Mouse (Mus musculus): Measurements from ENCODE around the gene Iqgap2. TPM values are rescaled to one million over a fixed set of nuclear protein-coding genes. Genes with fewer than 3 reads are reported as not detected.
A peak's percentile ranks its signal among the peaks of the same experiment; 100 is the strongest.

Iqgap2 gene
- polyA plus RNA-seq, 1 experiment from 2014 or later, result 7.8 TPM

- no peak overlapping the region for H3K4me3 ChIP-seq
- H3K27ac ChIP-seq, result peak overlapping the region; percentile 36; the same call in 1 of the 2 replicates
- 0 out of 2 replicates have a peak, but pooled peaks cover 3% of the 10 kb centered on the region for H3K36me3 ChIP-seq
- DNase-seq (ENCODE audit: low spot score), result no peak
- H3K4me1 ChIP-seq, result peaks cover 52% of the 10 kb centered on the region
- 88% methylated on average over 17 of the region's 17 CpGs for whole genome bisulfite sequencing
- no peaks in the 10 kb centered on the region for H3K27me3 ChIP-seq (ENCODE audit: insufficient read depth, poor library complexity, severe bottlenecking)
- H3K9me3 ChIP-seq, result no peaks in the 10 kb centered on the region
Measured at GRCm38 (mm10) chr13:95641061-95641986, 250.4 kb downstream of the Iqgap2 start.

DNA sequence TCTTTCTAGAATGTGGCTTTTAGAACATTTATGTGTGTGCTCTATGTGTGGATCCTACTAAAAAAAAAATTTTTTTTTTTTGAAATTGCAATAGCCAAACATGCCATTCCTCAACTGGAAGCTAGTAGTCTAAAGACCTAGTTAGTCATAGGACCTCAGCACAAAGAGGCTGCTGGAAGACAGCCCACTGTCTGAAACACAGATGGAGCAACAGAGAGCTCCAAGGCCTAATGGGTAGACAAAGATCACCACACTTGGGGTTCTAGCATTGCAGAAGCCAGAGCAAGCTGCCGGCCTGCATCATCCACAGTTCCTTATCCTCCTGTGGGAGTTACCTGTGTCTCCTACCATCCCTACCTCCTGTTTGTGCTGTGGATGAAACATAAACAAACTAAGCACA is 251.3 kb downstream of the Iqgap2 start:
- Histone ChIP-seq H3K9me3 (no peaks in the 10 kb centered on the region), H3K27ac (0 out of 2 replicates have a peak overlapping the region, but pooled peaks have one; percentile 36), H3K4me1 (peaks cover 58% of the 10 kb centered on the region), H3K4me3 (no peak overlapping the region), H3K27me3 (ENCODE audit: insufficient read depth, poor library complexity, severe bottlenecking) (no peaks in the 10 kb centered on the region), H3K36me3 (no peaks in the 10 kb centered on the region)
- WGBS, result 81% methylated on average over 1 of the region's 1 CpGs
- DNase-seq (ENCODE audit: low spot score), result no peak

DNA sequence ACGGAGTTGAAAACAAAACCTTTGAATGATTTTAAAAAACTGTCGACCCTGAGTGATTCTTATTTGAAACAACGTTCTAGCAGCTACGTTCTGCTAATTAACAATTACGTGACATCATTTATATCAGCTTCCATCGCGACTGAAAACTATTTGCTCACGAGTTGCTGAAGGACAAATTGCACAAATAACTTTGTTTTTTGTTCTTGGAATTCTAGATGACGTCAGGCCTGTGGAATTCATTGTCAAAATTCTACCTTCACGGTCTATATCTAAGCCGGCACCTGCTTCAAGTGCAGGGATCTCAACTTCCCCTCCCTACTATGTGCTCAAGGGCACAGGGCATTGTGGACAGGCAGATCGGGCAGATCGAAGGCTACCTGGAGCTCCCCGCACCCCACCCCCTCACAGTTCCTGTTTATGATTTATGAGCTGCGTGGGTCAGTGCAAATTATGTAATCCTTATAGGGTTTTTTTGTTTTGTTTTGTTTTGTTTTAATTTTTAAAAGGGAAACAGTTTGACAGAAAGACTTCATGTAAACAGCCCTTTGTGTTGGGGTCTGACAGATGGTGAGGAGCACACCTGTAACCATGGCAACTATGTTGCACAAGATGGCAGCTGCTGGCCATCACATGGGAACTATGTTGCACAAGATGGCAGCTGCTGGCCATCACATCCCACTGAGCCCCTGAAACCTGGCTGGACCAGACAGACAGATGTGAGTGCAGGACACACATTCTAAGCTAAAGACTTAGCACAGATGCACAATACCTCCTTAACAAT is 252.2 kb downstream of the Iqgap2 start:
- DNase-seq (ENCODE audit: low spot score), result no peak
- Histone ChIP-seq H3K9me3 (no peaks in the 10 kb centered on the region), H3K27ac (peak overlapping the region; percentile 90), H3K4me1 (peaks cover 61% of the 10 kb centered on the region), H3K4me3 (no peak overlapping the region), H3K36me3 (no peaks in the 10 kb centered on the region), H3K27me3 (ENCODE audit: insufficient read depth, poor library complexity, severe bottlenecking) (no peaks in the 10 kb centered on the region)
- 66% methylated on average over 15 of the region's 15 CpGs for WGBS

- Histone ChIP-seq H3K27me3 (ENCODE audit: insufficient read depth, poor library complexity, severe bottlenecking) (no peaks in the 10 kb centered on the region), H3K4me1 (peaks cover 57% of the 10 kb centered on the region), H3K27ac (peak overlapping the region; percentile 90), H3K4me3 (no peak overlapping the region), H3K9me3 (no peaks in the 10 kb centered on the region), H3K36me3 (no peaks in the 10 kb centered on the region)
- no peak for DNase-seq (ENCODE audit: low spot score)
- WGBS, result 10% methylated on average over 5 of the region's 5 CpGs
Measured at GRCm38 (mm10) chr13:95638894-95639293, 252.8 kb downstream of the Iqgap2 start.

DNA sequence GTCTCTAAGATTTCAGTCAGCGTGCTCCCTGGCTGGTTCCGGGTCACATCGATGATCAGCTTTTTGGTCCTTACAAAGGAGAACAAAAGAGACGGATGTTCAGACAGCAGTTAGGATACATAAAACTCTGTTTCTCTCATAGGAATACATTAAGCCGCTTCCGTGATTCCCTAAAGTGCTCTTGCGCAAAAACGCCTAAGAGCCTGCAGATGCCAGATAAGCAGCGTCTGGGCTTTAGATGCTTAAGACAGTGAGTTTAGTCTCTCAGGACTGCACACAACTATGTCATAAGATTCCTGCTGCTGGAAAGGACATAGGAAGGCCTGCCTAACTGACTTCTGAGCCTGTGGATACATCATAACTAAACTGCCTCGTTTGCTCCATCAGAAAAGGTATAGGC is 254.0 kb downstream of the Iqgap2 start:
- no peaks in the 10 kb centered on the region for H3K9me3 ChIP-seq
- WGBS, result 66% methylated on average over 10 of the region's 10 CpGs
- H3K4me3 ChIP-seq, result no peak overlapping the region
- peak overlapping the region; percentile 90 for H3K27ac ChIP-seq
- no peak for DNase-seq (ENCODE audit: low spot score)
- no peaks in the 10 kb centered on the region for H3K36me3 ChIP-seq
- peaks cover 52% of the 10 kb centered on the region for H3K4me1 ChIP-seq
- no peaks in the 10 kb centered on the region for H3K27me3 ChIP-seq (ENCODE audit: insufficient read depth, poor library complexity, severe bottlenecking)

DNA sequence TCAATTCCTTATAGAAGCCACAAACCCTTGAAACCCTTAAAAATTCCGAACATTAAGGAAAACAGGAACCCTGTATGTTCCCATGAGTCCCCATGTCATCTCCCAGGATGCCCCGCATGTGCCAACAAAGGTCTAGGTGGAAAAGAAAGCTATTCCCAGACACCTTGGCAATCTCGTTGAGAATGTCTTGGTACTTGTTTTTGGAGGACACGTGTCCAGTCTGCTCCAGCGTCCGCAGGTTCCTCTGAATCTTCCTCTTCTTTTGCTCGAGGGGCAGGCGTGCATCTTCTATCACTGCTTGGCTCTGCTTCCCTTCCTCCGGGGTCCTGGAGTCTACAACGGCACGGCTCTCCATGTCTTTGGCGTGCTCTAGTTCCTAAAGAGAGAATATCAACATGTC is 256.4 kb downstream of the Iqgap2 start:
- 0 out of 2 replicates have a peak overlapping the region, but pooled peaks have one; percentile 29 for H3K27ac ChIP-seq
- H3K4me1 ChIP-seq, result peaks cover 47% of the 10 kb centered on the region
- DNase-seq (ENCODE audit: low spot score), result no peak
- WGBS, result 82% methylated on average over 12 of the region's 12 CpGs
- no peaks in the 10 kb centered on the region for H3K9me3 ChIP-seq
- H3K27me3 ChIP-seq (ENCODE audit: insufficient read depth, poor library complexity, severe bottlenecking), result no peaks in the 10 kb centered on the region
- no peak overlapping the region for H3K4me3 ChIP-seq
- H3K36me3 ChIP-seq, result peaks cover 6% of the 10 kb centered on the region

GRCm38 (mm10) chr13:95634451-95634850 is 257.3 kb downstream of the Iqgap2 start:
- H3K36me3 ChIP-seq, result peaks cover 6% of the 10 kb centered on the region
- no peak for DNase-seq (ENCODE audit: low spot score)
- no peak overlapping the region for H3K4me3 ChIP-seq
- H3K9me3 ChIP-seq, result no peaks in the 10 kb centered on the region
- H3K27me3 ChIP-seq (ENCODE audit: insufficient read depth, poor library complexity, severe bottlenecking), result no peaks in the 10 kb centered on the region
- H3K4me1 ChIP-seq, result peaks cover 43% of the 10 kb centered on the region
- 30% methylated on average over 2 of the region's 2 CpGs for WGBS
- H3K27ac ChIP-seq, result peak overlapping the region; percentile 75; the same call in 1 of the 2 replicates

DNA sequence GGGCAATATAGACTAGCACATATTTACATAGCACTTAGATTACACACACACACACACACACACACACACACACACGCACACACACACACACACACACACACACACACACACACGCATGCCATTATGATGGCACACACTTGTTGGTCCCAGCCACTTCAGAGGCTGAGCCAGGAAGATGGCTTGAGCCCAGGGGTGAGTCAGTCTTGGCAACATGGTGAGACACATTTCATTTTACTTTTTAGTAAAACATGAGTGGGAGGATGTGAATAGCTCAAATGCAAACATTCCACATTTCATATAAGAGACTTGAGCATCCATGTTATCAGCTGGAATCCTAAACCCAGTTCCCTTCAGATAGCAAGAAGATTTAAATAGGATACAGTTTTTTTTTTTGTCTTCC is 258.3 kb downstream of the Iqgap2 start:
- Histone ChIP-seq H3K4me3 (no peak overlapping the region), H3K27me3 (ENCODE audit: insufficient read depth, poor library complexity, severe bottlenecking) (no peaks in the 10 kb centered on the region), H3K27ac (peak overlapping the region; percentile 75; the same call in 1 of the 2 replicates), H3K9me3 (no peaks in the 10 kb centered on the region), H3K4me1 (peaks cover 33% of the 10 kb centered on the region), H3K36me3 (peaks cover 6% of the 10 kb centered on the region)
- DNase-seq (ENCODE audit: low spot score), result no peak
- 65% methylated on average over 2 of the region's 2 CpGs for WGBS

DNA sequence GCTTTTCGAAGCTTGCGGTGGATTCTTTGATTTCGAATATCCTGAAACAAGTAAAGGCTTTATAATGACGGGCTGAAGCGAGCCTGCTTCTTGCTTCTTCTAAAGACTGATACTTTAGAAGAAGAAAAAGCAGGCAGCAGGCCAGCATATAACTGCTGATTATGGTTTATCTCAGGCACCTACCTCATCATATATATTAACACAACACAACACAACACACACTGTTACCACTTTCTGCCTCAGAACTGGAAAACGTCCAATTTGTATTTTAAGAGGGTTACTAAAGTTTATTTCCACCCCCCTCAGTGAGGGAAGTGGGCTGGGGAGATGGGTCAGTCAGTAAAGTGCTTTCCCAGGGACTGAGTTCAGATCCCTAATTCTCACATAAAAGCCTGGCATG is 259.6 kb downstream of the Iqgap2 start:
- peaks cover 6% of the 10 kb centered on the region for H3K36me3 ChIP-seq
- no peak for DNase-seq (ENCODE audit: low spot score)
- no peaks in the 10 kb centered on the region for H3K27me3 ChIP-seq (ENCODE audit: insufficient read depth, poor library complexity, severe bottlenecking)
- no peaks in the 10 kb centered on the region for H3K9me3 ChIP-seq
- peak overlapping the region; percentile 42; the same call in 1 of the 2 replicates for H3K27ac ChIP-seq
- H3K4me1 ChIP-seq, result peaks cover 22% of the 10 kb centered on the region
- WGBS, result 84% methylated on average over 6 of the region's 6 CpGs
- H3K4me3 ChIP-seq, result no peak overlapping the region

GRCm38 (mm10) chr13:95630747-95631146 is 261.0 kb downstream of the Iqgap2 start:
- no peaks in the 10 kb centered on the region for H3K9me3 ChIP-seq
- H3K36me3 ChIP-seq, result peaks cover 6% of the 10 kb centered on the region
- H3K27ac ChIP-seq, result no peak overlapping the region
- DNase-seq (ENCODE audit: low spot score), result no peak
- H3K4me1 ChIP-seq, result peaks cover 15% of the 10 kb centered on the region; the same call in 1 of the 2 replicates
- H3K27me3 ChIP-seq (ENCODE audit: insufficient read depth, poor library complexity, severe bottlenecking), result no peaks in the 10 kb centered on the region
- H3K4me3 ChIP-seq, result no peak overlapping the region
- 55% methylated on average over 2 of the region's 2 CpGs for WGBS

DNA sequence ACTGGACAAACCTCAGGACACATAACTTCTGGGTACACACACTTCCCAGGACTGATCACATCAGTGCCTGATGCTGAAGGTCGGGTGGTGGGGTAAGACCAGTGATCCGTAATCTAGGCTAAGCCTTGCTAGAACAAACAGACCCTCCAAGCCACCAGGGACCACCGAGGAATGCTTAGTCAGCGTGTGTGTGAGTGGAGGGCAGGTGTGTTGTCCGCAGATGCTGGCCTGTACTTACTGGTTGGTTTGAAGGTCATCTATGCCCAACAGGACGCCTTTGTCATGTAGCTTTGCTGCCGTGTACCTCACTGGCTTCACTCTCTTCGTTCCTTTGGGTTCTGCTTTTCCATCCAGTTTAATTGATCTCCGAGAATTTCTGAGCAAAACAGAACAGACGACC is 262.0 kb downstream of the Iqgap2 start:
- no peaks in the 10 kb centered on the region for H3K9me3 ChIP-seq

GRCm38 (mm10) chr13:95626696-95627095 is 265.0 kb downstream of the Iqgap2 start:
- no peak for DNase-seq (ENCODE audit: low spot score)
- peaks cover 12% of the 10 kb centered on the region; the same call in 1 of the 2 replicates for H3K4me1 ChIP-seq
- 70% methylated on average over 7 of the region's 7 CpGs for WGBS
- H3K36me3 ChIP-seq, result peaks cover 3% of the 10 kb centered on the region
- H3K4me3 ChIP-seq, result no peak overlapping the region
- no peak overlapping the region for H3K27ac ChIP-seq
- no peaks in the 10 kb centered on the region for H3K9me3 ChIP-seq
- H3K27me3 ChIP-seq (ENCODE audit: insufficient read depth, poor library complexity, severe bottlenecking), result no peaks in the 10 kb centered on the region

More for the DNA sequence above, 262.0 kb downstream of the Iqgap2 start:
- no peak overlapping the region for H3K27ac ChIP-seq
- 81% methylated on average over 10 of the region's 10 CpGs for WGBS
- no peak overlapping the region for H3K4me3 ChIP-seq
- H3K4me1 ChIP-seq, result peaks cover 10% of the 10 kb centered on the region; the same call in 1 of the 2 replicates
- no peaks in the 10 kb centered on the region for H3K27me3 ChIP-seq (ENCODE audit: insufficient read depth, poor library complexity, severe bottlenecking)
- DNase-seq (ENCODE audit: low spot score), result no peak
- H3K36me3 ChIP-seq, result peaks cover 6% of the 10 kb centered on the region

GRCm38 (mm10) chr13:95623042-95623441 is 268.7 kb downstream of the Iqgap2 start:
- 76% methylated on average over 3 of the region's 3 CpGs for WGBS
- DNase-seq (ENCODE audit: low spot score), result no peak
- no peak overlapping the region for H3K27ac ChIP-seq
- no peaks in the 10 kb centered on the region for H3K27me3 ChIP-seq (ENCODE audit: insufficient read depth, poor library complexity, severe bottlenecking)
- no peak overlapping the region for H3K4me3 ChIP-seq
- H3K9me3 ChIP-seq, result no peaks in the 10 kb centered on the region
- H3K36me3 ChIP-seq, result no peaks in the 10 kb centered on the region
- peaks cover 25% of the 10 kb centered on the region; the same call in 1 of the 2 replicates for H3K4me1 ChIP-seq

Measured in heart, embryonic 10.5 days (tissue).